Mouse (Mus musculus) CH12F3 (cell line): ENCODE measurements around the gene Pi4k2a.

Experiments used
- in situ Hi-C: fragments of 300-500 bp; cut with MboI; formaldehyde crosslinking; loops from 2 replicates; pipeline ENCODE4 v1.14.3; 2020; ENCODE audit warnings: low sequenced_read_pairs

Gene Pi4k2a

GRCm38 (mm10) chr19:42158246-42159017 lies 68.2 kb downstream of the Pi4k2a start:
- in situ Hi-C loops = no loop called here

- in situ Hi-C loops = no loop called here
These were observed 73.5 kb downstream of the Pi4k2a start, which contains the start of gene Zfyve27 for GRCm38 (mm10) chr19:42163764-42164163. Gene Zfyve27 (plus strand): TSS chr19:42163951.

- in situ Hi-C loops = no loop called here
These were observed 73.9 kb downstream of the Pi4k2a start for GRCm38 (mm10) chr19:42164188-42164587.

GRCm38 (mm10) chr19:42166130-42166529 lies 75.9 kb downstream of the Pi4k2a start:
- in situ Hi-C loops = no loop called here

- in situ Hi-C loops = no loop called here
These were observed 76.5 kb downstream of the Pi4k2a start for GRCm38 (mm10) chr19:42166766-42167165.

GRCm38 (mm10) chr19:42167489-42167888 lies 77.2 kb downstream of the Pi4k2a start:
- in situ Hi-C loops = no loop called here

- in situ Hi-C loops = no loop called here
These were observed 79.2 kb downstream of the Pi4k2a start for GRCm38 (mm10) chr19:42169322-42169975.

GRCm38 (mm10) chr19:42170025-42170969 lies 80.0 kb downstream of the Pi4k2a start:
- in situ Hi-C loops = no loop called here
